12 mouse cellular contexts compared by ENCODE assay signal in the genomic region with DNA sequence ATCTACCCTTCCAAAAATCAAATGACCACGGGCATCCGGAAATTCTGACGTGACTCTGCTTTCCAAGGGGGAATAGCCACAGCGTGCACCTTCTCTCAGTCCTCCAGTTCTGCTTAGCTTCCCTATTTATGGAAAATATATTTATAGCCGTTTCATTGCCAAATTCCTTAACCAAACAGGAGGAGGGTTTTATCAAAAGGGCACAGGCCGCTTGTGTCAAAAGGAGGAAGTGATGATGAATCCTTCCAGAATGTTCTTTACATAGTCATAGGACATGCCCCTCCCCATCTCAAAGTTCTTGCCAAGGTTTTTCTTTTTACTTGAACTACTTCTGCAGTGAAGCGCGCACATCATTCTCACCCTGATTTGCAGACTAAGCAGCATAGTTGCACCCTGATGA.
A peak's percentile ranks its signal among the peaks of the same experiment; 100 is the strongest.
DNase-seq lines count a peak whose midpoint lies in the region; ATAC-seq lines count a peak whose summit lies in the region.
"Had no signal": no experiment of that assay in that cellular context is flagged by ENCODE, and none has a peak within 500 bp of the region (broad histone marks: within the 10 kb centered on the region; RNA-seq: fewer than 3 reads in every experiment).

No protein-coding gene starts in this region.

- H3K9me3 ChIP-seq in heart, embryonic 11.5 days (replicated peaks; ENCODE audit: control insufficient read depth, low read length), result no peaks in the 10 kb centered on the region
- H3K9me3 ChIP-seq: hindbrain, embryonic 15.5 days; limb, embryonic 10.5 days had no signal

- ATAC-seq in heart, embryonic 11.5 days (replicated peaks; ENCODE audit: insufficient number of reproducible peaks, low FRiP score, low TSS enrichment), result no peak
- ATAC-seq in common myeloid progenitor, adult 5-6 weeks (replicated peaks; ENCODE audit: low read depth, poor library complexity, severe bottlenecking), result peak; percentile 67

- peak; percentile 77 for DNase-seq in heart, adult 8-10 months (ENCODE audit: low spot score)
- peak; percentile 41 for DNase-seq in 3T3-L1 (ENCODE audit: low read depth, low spot score)
- peak; percentile 54 for DNase-seq in kidney, postnatal 14 days
- no peak for DNase-seq in T-cell, adult 2 months (ENCODE audit: low spot score)
- no peak for DNase-seq in right cerebral cortex, postnatal 4 days
- no peak for DNase-seq in adrenal gland, postnatal 25 days
- DNase-seq: adrenal gland, postnatal 36 days; cerebellum, adult 11-12 months had no signal

- H3K4me1 ChIP-seq in heart, embryonic 11.5 days (ENCODE audit: control insufficient read depth, insufficient read depth, low read length), result no peaks in the 10 kb centered on the region
- H3K4me1 ChIP-seq: hindbrain, embryonic 15.5 days had no signal

- no peak overlapping the region for H3K4me2 ChIP-seq in heart, embryonic 11.5 days
- H3K4me2 ChIP-seq: hindbrain, embryonic 15.5 days had no signal

- no peak overlapping the region for H3K9ac ChIP-seq in heart, embryonic 11.5 days (ENCODE audit: low read depth, low read length)
- H3K9ac ChIP-seq: hindbrain, embryonic 15.5 days had no signal

- no peak overlapping the region for H3K27ac ChIP-seq in heart, embryonic 11.5 days (ENCODE audit: low read depth, low read length)
- H3K27ac ChIP-seq: hindbrain, embryonic 15.5 days; limb, embryonic 10.5 days had no signal

- H3K4me3 ChIP-seq in heart, embryonic 11.5 days (ENCODE audit: low read depth, low read length), result no peak overlapping the region
- H3K4me3 ChIP-seq: hindbrain, embryonic 15.5 days; limb, embryonic 10.5 days had no signal

- H3K27me3 ChIP-seq in heart, embryonic 11.5 days (ENCODE audit: control insufficient read depth, insufficient read depth, low read length), result no peaks in the 10 kb centered on the region
- H3K27me3 ChIP-seq: hindbrain, embryonic 15.5 days had no signal

- no peaks in the 10 kb centered on the region; the same call in 1 of the 2 replicates for H3K36me3 ChIP-seq in heart, embryonic 11.5 days (ENCODE audit: control insufficient read depth, insufficient read depth, low read length)
- H3K36me3 ChIP-seq: hindbrain, embryonic 15.5 days had no signal

- WGBS in heart, embryonic 11.5 days (ENCODE audit: insufficient replicate concordance), result 74% methylated on average over 8 of the region's 8 CpGs

Comparison
In these comparisons a context has a peak if more than half of its experiments do, and no peak if none do; other contexts are left out.
1. DNase-seq: peak in heart, adult 8-10 months (single experiment), 3T3-L1 (single experiment) and kidney, postnatal 14 days (single experiment); none in T-cell, adult 2 months (single experiment), right cerebral cortex, postnatal 4 days (single experiment) and adrenal gland, postnatal 25 days (single experiment).